Mouse (Mus musculus): ENCODE measurements around the gene Ndp. TPM values are rescaled to one million over a fixed set of nuclear protein-coding genes. Genes with fewer than 3 reads are reported as not detected.

Gene Ndp
- total RNA-seq, 2 experiments from 2014 or later, result 8.5 to 9.0 TPM

Other genes starting within 250 kb of the Ndp start
- 10 to 100 TPM in 1 of 2 experiments, 1 to 10 TPM in 1; 8.3 to 10.6 TPM for gene Maob, start 94.4 kb downstream of the Ndp start, total RNA-seq (2021)